Mouse (Mus musculus) forebrain, embryonic 16.5 days (tissue): ENCODE data around the gene Pitpnm2. TPM values are rescaled to one million over a fixed set of nuclear protein-coding genes. Genes with fewer than 3 reads are reported as not detected.

ENCODE experiments used
- ATAC-seq: fragments of 200-750 bp; cut with Nextera tagmentation; 2 replicates; pipeline ENCODE4 v1.8.0; 2017; ENCODE audit warnings: mild to moderate bottlenecking, moderate library complexity
- H3K27ac ChIP-seq: fragments of 300-500 bp; sonication (generic); 2 replicates; pipeline ENCODE4 v1.5.1; 2014; ENCODE audit warnings: low read length, control low read depth
- H3K27me3 ChIP-seq: fragments of 300-500 bp; sonication (generic); replicated peaks from 2 replicates; pipeline ENCODE4 v1.6.1; 2014; ENCODE audit warnings: low read length; ENCODE audit not compliant: control insufficient read depth, insufficient read depth
- H3K36me3 ChIP-seq: fragments of 300-500 bp; sonication (generic); 2 replicates; pipeline ENCODE4 v1.6.1; 2014; ENCODE audit not compliant: control insufficient read depth, insufficient read depth
- H3K4me1 ChIP-seq: fragments of 300-500 bp; sonication (generic); replicated peaks from 2 replicates; pipeline ENCODE4 v1.6.1; 2014; ENCODE audit warnings: low read length; ENCODE audit not compliant: control insufficient read depth, insufficient read depth
- H3K4me2 ChIP-seq: fragments of 300-500 bp; sonication (generic); 2 replicates; pipeline ENCODE4 v1.6.1; 2014; ENCODE audit warnings: mild to moderate bottlenecking, low read length, control low read depth
- H3K4me3 ChIP-seq: fragments of 300-500 bp; sonication (generic); replicated peaks from 2 replicates; pipeline ENCODE4 v1.5.1; 2014; ENCODE audit warnings: mild to moderate bottlenecking, low read length, control low read depth
- H3K9ac ChIP-seq: fragments of 300-500 bp; sonication (generic); replicated peaks from 2 replicates; pipeline ENCODE4 v1.6.1; 2014; ENCODE audit warnings: low read depth, low read length, control low read depth
- H3K9me3 ChIP-seq: fragments of 300-500 bp; sonication (generic); 2 replicates; pipeline ENCODE4 v1.6.1; 2016; ENCODE audit warnings: low read length; ENCODE audit not compliant: control insufficient read depth
- WGBS: fragments of 180-500 bp; shearing (Covaris S2); extraction: QIAGEN DNeasy Blood & Tissue Kit; methylation state at CpG from one replicate; pipeline ENCODE4 v1.1.7; 2014; 5-methylcytosine and 5-hydroxymethylcytosine counted together
- polyA plus RNA-seq: library from polyadenylated mRNA; unstranded; fragments of >200 nt; fragmentation: Nextera tagmentation; extraction: Ambion mirVana; gene quantifications from 2 replicates; pipeline ENCODE4 v1.2.1, GENCODE M21; 2015

Pitpnm2 gene
- polyA plus RNA-seq, 1 experiment from 2014 or later, result 14.4 TPM

- H3K27ac ChIP-seq, result peak overlapping the region; percentile 81
- H3K4me2 ChIP-seq, result peak overlapping the region; percentile 34; the same call in 1 of the 2 replicates
- peak; percentile 98 for ATAC-seq
- no peaks in the 10 kb centered on the region for H3K36me3 ChIP-seq
- WGBS, result 14% methylated on average over 11 of the region's 11 CpGs
- peaks cover 20% of the 10 kb centered on the region for H3K4me1 ChIP-seq
- no peak overlapping the region for H3K9ac ChIP-seq
- H3K9me3 ChIP-seq, result no peaks in the 10 kb centered on the region
- no peak overlapping the region for H3K4me3 ChIP-seq
- H3K27me3 ChIP-seq, result no peaks in the 10 kb centered on the region
Measured at GRCm38 (mm10) chr5:124269661-124270060, 20.1 kb upstream of the Pitpnm2 start.

- no peaks in the 10 kb centered on the region for H3K36me3 ChIP-seq
- 93% methylated on average over 6 of the region's 6 CpGs for WGBS
- no peak overlapping the region for H3K9ac ChIP-seq
- ATAC-seq, result no peak
- no peak overlapping the region for H3K4me3 ChIP-seq
- no peaks in the 10 kb centered on the region for H3K27me3 ChIP-seq
- H3K9me3 ChIP-seq, result no peaks in the 10 kb centered on the region
- no peak overlapping the region for H3K27ac ChIP-seq
- no peak overlapping the region for H3K4me2 ChIP-seq
- peaks cover 20% of the 10 kb centered on the region for H3K4me1 ChIP-seq
Measured at GRCm38 (mm10) chr5:124267652-124268051, 18.1 kb upstream of the Pitpnm2 start.

DNA sequence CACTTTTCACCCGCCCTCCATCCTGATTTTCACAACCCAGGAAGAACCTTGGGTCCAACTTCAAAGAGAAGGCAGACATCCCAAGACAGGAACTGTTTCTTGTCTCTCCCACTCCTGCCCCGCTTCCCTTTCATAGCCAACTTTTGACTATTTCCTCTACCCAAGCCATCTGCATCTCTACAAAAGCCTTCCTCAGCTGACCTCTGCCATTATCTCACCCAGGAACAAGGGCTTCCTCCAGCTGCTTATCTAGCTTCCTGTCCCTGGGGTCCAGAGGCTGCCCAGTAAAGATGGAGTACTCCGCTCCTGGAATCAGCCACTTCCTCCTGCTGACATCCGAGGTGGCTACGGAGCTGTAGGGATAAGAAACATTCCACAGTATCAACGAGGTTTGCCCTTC is 17.3 kb upstream of the Pitpnm2 start:
- 92% methylated on average over 6 of the region's 6 CpGs for WGBS
- no peaks in the 10 kb centered on the region for H3K27me3 ChIP-seq
- no peaks in the 10 kb centered on the region for H3K9me3 ChIP-seq
- H3K4me2 ChIP-seq, result no peak overlapping the region
- H3K4me3 ChIP-seq, result no peak overlapping the region
- no peak overlapping the region for H3K27ac ChIP-seq
- H3K4me1 ChIP-seq, result peaks cover 20% of the 10 kb centered on the region
- H3K36me3 ChIP-seq, result no peaks in the 10 kb centered on the region
- H3K9ac ChIP-seq, result no peak overlapping the region
- ATAC-seq, result no peak

- Histone ChIP-seq H3K4me3 (no peak overlapping the region), H3K27ac (no peak overlapping the region), H3K27me3 (no peaks in the 10 kb centered on the region), H3K4me2 (no peak overlapping the region), H3K4me1 (no peaks in the 10 kb centered on the region), H3K9ac (no peak overlapping the region), H3K9me3 (no peaks in the 10 kb centered on the region), H3K36me3 (peaks cover 12% of the 10 kb centered on the region)
- ATAC-seq, result no peak
- WGBS, result 82% methylated on average over 4 of the region's 4 CpGs
Measured at GRCm38 (mm10) chr5:124263246-124263645, 13.7 kb upstream of the Pitpnm2 start.

DNA sequence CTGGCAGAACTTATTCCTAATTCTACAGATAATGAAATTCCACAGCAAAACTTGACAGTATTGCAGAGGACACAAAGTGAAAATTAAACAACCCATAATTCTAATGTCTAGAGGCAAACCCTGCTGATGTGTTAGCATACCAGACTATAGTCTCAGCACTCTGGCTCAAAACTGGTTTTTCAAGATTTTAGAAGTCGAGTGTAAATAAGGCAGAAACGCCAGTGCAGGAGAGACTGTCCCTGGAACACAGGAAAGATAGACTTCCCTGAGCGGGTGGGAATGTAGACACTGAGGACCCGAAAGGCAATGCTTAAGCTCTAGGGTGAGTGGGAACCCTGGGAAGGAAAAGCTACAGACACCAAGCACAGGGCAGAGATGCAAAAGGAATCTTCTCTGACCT is 12.5 kb upstream of the Pitpnm2 start:
- ATAC-seq, result no peak
- H3K4me2 ChIP-seq, result no peak overlapping the region
- no peak overlapping the region for H3K9ac ChIP-seq
- H3K4me1 ChIP-seq, result no peaks in the 10 kb centered on the region
- 93% methylated on average over 4 of the region's 4 CpGs for WGBS
- no peak overlapping the region for H3K4me3 ChIP-seq
- H3K27ac ChIP-seq, result no peak overlapping the region
- no peaks in the 10 kb centered on the region for H3K27me3 ChIP-seq
- H3K9me3 ChIP-seq, result no peaks in the 10 kb centered on the region
- H3K36me3 ChIP-seq, result peaks cover 19% of the 10 kb centered on the region

GRCm38 (mm10) chr5:124259133-124259532 is 9.6 kb upstream of the Pitpnm2 start:
- no peaks in the 10 kb centered on the region for H3K4me1 ChIP-seq
- H3K9ac ChIP-seq, result no peak overlapping the region
- H3K9me3 ChIP-seq, result no peaks in the 10 kb centered on the region
- H3K4me3 ChIP-seq, result no peak overlapping the region
- H3K27me3 ChIP-seq, result no peaks in the 10 kb centered on the region
- H3K36me3 ChIP-seq, result peaks cover 26% of the 10 kb centered on the region
- ATAC-seq, result no peak
- no peak overlapping the region for H3K4me2 ChIP-seq
- H3K27ac ChIP-seq, result no peak overlapping the region
- WGBS, result 67% methylated on average over 2 of the region's 2 CpGs

- 100% methylated on average over 1 of the region's 1 CpGs for WGBS
- no peak overlapping the region for H3K27ac ChIP-seq
- H3K9me3 ChIP-seq, result no peaks in the 10 kb centered on the region
Measured at GRCm38 (mm10) chr5:124258026-124258425, 8.5 kb upstream of the Pitpnm2 start.

DNA sequence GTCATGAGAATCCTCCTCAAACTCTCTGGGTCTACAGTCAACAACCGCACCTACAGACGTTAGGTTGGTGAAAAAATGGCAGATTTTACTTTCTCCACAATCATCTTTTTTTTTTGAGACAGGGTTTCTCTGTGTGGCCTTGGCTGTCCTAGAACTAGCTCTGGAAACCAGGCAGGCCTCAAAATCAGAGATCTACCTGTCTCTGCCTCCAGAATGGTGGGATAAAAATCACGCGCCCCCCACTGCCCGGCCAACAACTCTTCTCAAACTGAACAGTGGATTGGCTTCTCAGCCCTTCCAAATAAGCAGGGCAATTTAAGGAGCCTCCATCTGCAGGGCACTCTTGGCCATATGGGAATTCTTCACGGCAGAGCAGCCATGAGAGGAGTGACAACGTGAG is 5.6 kb upstream of the Pitpnm2 start:
- peaks cover 5% of the 10 kb centered on the region for H3K4me1 ChIP-seq
- H3K4me2 ChIP-seq, result no peak overlapping the region
- H3K4me3 ChIP-seq, result no peak overlapping the region
- WGBS, result 90% methylated on average over 7 of the region's 7 CpGs
- H3K27me3 ChIP-seq, result no peaks in the 10 kb centered on the region
- peaks cover 26% of the 10 kb centered on the region for H3K36me3 ChIP-seq
- ATAC-seq, result no peak
- no peaks in the 10 kb centered on the region for H3K9me3 ChIP-seq
- no peak overlapping the region for H3K9ac ChIP-seq
- no peak overlapping the region for H3K27ac ChIP-seq

More at GRCm38 (mm10) chr5:124258026-124258425, 8.5 kb upstream of the Pitpnm2 start:
- Histone ChIP-seq H3K4me1 (no peaks in the 10 kb centered on the region), H3K27me3 (no peaks in the 10 kb centered on the region), H3K9ac (no peak overlapping the region), H3K4me2 (no peak overlapping the region), H3K36me3 (peaks cover 26% of the 10 kb centered on the region), H3K4me3 (no peak overlapping the region)
- ATAC-seq, result no peak

- no peak for ATAC-seq
- peaks cover 12% of the 10 kb centered on the region for H3K4me1 ChIP-seq
- H3K27me3 ChIP-seq, result no peaks in the 10 kb centered on the region
- H3K9me3 ChIP-seq, result no peaks in the 10 kb centered on the region
- no peak overlapping the region for H3K9ac ChIP-seq
- no peak overlapping the region for H3K4me2 ChIP-seq
- 85% methylated on average over 8 of the region's 8 CpGs for WGBS
- no peak overlapping the region for H3K4me3 ChIP-seq
- H3K27ac ChIP-seq, result no peak overlapping the region
- peaks cover 16% of the 10 kb centered on the region for H3K36me3 ChIP-seq
Measured at GRCm38 (mm10) chr5:124253555-124253954, 4.0 kb upstream of the Pitpnm2 start.
